Mouse (Mus musculus) brain, adult 2 months (tissue): ENCODE measurements around the gene Etfb.

Experiments
- DNase-seq: peaks from one replicate; pipeline ENCODE4 v3.0.0; 2011; ENCODE audit warnings: low read depth, low spot score

Gene Etfb

GRCm38 (mm10) chr7:43495343-43496021, 51.6 kb downstream of the Etfb start:
- DNase-seq: peak; percentile 94
